Mouse (Mus musculus) lung, postnatal 10 days (tissue): ENCODE results near the gene Sirt1.
"Not testable (repeated sequence)": the region's sequence is repeated elsewhere in the genome, so short reads cannot be mapped to it uniquely, and the experiment has no call there.

Source experiments
- DNase-seq: peaks from one replicate; pipeline ENCODE4 v3.0.0; 2021

Sirt1 gene

GRCm38 (mm10) chr10:63381498-63382280 lies at the start of gene Sirt1:
TSS of gene Sirt1 (minus strand) at chr10:63381704.
- DNase-seq, result no peak

- peak; percentile 87 for DNase-seq
Observed at GRCm38 (mm10) chr10:63429785-63430305, 48.3 kb upstream of the Sirt1 start, which contains the start of gene Ctnna3. TSS of gene Ctnna3 (plus strand) at chr10:63430098.

GRCm38 (mm10) chr10:63429380-63429779 lies 47.9 kb upstream of the Sirt1 start:
- peak; percentile 99 for DNase-seq

- DNase-seq, result no peak
Observed at GRCm38 (mm10) chr10:63429023-63429340, 47.5 kb upstream of the Sirt1 start.

- peak; percentile 35 for DNase-seq
Observed at GRCm38 (mm10) chr10:63428243-63429022, 46.9 kb upstream of the Sirt1 start.

GRCm38 (mm10) chr10:63427146-63427545 lies 45.6 kb upstream of the Sirt1 start:
- no peak for DNase-seq

- DNase-seq, result peak; percentile 56
Observed at GRCm38 (mm10) chr10:63424475-63424814, 42.9 kb upstream of the Sirt1 start.

- no peak for DNase-seq
Observed at GRCm38 (mm10) chr10:63423591-63424474, 42.3 kb upstream of the Sirt1 start.

GRCm38 (mm10) chr10:63422736-63422992 lies 41.2 kb upstream of the Sirt1 start:
- DNase-seq, result no peak

GRCm38 (mm10) chr10:63421739-63422735 lies 40.5 kb upstream of the Sirt1 start, which contains the start of gene Gm7075:
TSS of gene Gm7075 (minus strand) at chr10:63421789.
- peak; percentile 58 for DNase-seq

- no peak for DNase-seq
Observed at GRCm38 (mm10) chr10:63417061-63417460, 35.6 kb upstream of the Sirt1 start.

- no peak for DNase-seq
Observed at GRCm38 (mm10) chr10:63415850-63416249, 34.3 kb upstream of the Sirt1 start.

GRCm38 (mm10) chr10:63415287-63415686 lies 33.8 kb upstream of the Sirt1 start:
- DNase-seq, result no peak

- no peak for DNase-seq
Observed at GRCm38 (mm10) chr10:63412756-63413155, 31.3 kb upstream of the Sirt1 start.

GRCm38 (mm10) chr10:63411674-63412073 lies 30.2 kb upstream of the Sirt1 start:
- DNase-seq, result not testable (repeated sequence)

- no peak for DNase-seq
Observed at GRCm38 (mm10) chr10:63410162-63410956, 28.9 kb upstream of the Sirt1 start.

GRCm38 (mm10) chr10:63403636-63404035 lies 22.1 kb upstream of the Sirt1 start:
- DNase-seq, result no peak

- no peak for DNase-seq
Observed at GRCm38 (mm10) chr10:63402731-63403504, 21.4 kb upstream of the Sirt1 start.

GRCm38 (mm10) chr10:63396963-63397362 lies 15.5 kb upstream of the Sirt1 start:
- no peak for DNase-seq

- DNase-seq, result no peak
Observed at GRCm38 (mm10) chr10:63388948-63389347, 7.4 kb upstream of the Sirt1 start.
